Mouse (Mus musculus): ENCODE data around the gene Dnajc22.

Dnajc22 gene

DNA sequence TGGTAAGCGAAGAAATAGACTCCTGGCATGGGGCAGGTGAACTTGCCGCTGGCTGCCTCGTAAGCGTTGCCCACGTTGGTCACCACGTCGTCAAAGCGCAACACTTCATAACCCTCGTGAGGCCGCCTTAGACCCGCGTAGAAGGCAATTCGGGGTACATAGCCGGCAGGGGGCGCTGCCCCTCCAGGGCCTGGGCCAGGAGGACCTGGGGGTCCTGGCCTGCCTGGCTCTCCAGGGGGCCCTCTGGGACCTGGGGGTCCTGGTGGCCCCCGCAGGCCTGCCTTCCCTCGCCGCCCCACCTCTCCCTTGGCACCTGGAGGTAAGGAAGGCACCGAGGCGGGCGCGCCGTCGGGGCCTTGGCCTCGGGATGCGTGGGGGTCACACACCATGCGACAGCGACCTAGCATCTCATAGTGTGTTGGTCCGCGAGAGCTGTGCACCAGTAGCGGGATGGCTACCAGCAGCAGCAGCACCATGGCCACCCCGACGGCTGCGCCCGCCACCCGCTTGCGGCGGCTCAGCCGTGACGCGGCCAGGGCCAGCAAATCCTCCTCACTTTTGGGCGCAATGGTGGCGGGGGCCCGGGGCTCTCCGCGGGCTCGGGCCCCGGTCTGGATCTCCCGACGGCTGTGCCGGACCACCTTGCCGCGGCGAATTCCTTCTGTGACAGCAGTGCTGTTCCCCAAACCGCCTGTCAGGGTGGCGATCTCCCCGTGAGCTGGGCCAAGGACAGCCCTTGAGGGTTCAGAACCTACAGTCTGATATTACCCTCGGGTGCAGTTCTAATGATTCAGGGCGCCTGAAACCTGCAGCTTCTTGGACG is 5.5 kb upstream of the Dnajc22 start, which contains the start of gene C1ql4:
Gene C1ql4, minus strand, starts transcription at position 565 of the 823 bp plus-strand sequence.
- DNase-seq: no peak

DNA sequence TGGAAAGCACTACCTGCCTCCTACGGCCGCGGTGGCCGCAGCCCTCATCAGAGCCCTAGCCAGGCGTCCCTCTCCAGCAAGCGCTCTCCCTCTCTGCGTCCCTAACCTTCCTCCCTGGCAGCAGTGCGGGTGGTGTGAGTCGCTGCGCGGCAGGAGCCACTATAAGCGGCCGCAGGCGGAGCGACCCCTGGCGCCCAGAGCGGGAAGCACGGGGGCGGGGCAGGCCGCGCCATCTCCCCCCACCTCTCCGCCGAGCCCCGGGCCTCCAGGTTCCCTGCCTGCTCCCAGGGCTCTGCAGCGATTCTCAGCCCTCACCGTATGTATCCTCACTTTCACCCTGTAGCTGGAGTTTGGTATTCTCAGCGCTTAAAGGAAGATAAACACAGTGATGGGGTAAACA is 4.7 kb upstream of the Dnajc22 start:
- DNase-seq: peak; percentile 56 to 78

DNA sequence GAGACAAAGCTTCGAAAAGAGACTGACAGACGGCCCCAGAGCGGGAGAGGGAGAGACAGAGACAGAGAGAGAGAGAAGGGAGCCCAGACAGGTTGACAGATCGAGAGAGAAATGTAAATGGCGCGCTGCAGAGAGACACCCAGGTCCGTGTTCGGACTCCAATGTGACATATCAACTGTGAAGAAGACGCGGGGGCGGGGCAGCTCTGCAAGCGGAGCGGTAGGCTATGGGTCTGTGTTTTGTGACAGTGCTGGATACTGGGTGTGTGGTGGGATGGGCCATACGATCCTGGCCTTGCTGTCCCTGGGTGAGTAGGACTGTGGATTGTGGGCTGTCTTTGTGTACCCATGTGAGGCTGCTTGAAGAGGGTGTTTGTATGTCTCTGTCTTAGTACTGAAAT is 3.9 kb upstream of the Dnajc22 start:
- DNase-seq: no peak

DNA sequence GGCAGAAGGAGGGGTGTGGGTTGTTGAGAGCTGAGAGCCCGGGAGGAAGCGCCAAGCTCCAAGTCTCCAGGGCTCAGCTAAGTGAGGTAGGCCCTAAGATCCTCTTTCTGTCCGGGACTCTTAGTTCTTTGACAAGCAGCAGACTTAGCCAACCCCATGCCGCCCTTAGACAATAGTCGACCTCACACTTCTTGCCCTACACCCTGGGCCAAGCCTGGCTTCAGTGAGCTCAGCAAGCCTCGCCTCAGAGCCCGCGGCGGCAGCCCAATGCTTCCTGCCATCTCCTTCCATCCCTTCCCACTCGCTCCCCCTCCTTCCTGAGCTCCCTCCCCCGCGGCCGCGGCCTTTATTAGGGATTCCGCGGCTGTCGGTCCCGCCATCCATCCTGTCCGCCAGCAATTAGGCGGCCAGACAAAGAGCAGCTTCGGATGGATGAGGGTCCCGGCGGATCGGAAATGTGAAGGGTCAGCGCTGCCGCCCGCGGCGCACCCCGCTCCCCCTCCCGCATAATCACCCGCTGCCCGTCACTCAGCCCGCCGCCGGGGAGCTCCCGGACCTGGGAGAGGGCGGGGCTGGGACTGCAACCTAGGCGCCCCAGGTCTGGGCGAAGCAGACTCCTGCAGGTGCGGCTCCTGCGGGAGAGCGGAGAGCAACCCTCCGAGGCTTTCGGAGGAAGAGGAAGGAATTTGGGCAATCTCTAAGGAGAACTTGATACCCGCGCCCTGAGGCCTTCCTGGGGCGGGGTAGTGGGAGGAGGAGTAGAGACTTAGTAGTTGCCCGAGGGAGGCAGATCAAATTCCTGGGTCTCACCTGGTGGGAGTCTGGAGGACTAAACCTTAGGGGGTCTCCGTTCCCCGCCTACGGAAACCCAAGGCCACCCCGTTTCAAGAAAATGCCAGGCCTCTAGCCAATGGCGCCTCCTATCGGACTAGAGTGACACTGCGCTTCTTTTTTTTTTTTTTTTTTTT is 605 bp downstream of the Dnajc22 start:
- DNase-seq: no peak

DNA sequence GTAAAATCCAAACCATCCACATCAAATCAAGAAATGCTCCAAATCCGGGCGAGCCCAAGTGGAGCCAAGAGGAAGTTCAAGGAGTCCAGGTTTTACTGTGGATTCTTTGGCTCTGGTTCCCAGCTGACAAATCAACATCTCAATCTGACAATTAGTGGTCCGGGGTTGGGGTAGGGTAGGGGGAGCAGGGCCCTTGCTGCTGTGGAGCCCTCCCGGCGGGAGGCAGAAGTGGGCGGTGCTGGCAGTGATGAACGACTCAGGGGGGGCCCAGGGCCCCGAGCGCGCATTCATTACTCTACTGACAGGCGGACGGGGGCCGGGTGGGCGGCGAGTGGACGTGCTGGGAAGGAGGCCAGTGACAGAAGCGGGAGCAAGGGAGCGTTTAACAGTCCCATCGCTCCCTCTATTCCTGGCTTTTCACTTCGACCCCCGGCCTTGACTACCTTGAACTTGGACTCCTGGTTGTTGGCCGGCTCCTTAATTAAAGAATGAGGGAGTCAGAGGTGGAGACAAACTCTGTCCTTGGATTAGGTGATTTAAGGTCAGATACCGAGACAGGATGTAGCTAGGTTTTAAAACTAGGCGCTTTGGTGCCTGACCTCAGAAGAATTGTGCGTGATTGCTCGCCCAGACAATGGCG is 1.8 kb downstream of the Dnajc22 start:
- no peak for DNase-seq

DNA sequence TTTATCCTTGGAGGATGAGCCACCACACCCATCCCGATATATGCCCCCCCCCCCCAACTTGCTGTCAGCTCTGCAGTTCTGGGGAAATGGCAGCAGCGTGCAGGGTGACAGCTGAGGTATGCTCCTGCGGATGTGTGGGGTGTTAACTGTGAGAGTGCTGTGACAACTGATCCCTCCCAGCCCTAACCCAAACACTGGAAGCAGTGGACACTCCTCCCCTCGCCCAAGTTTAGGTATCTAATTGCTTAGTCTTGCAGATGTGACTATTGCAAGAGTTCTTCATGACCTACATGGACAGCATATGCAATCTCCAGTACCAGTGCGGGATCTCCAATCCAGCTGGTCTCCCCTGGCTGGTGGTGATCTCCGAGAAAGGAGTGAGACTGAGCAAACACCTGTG is 2.4 kb downstream of the Dnajc22 start:
- DNase-seq: no peak

DNA sequence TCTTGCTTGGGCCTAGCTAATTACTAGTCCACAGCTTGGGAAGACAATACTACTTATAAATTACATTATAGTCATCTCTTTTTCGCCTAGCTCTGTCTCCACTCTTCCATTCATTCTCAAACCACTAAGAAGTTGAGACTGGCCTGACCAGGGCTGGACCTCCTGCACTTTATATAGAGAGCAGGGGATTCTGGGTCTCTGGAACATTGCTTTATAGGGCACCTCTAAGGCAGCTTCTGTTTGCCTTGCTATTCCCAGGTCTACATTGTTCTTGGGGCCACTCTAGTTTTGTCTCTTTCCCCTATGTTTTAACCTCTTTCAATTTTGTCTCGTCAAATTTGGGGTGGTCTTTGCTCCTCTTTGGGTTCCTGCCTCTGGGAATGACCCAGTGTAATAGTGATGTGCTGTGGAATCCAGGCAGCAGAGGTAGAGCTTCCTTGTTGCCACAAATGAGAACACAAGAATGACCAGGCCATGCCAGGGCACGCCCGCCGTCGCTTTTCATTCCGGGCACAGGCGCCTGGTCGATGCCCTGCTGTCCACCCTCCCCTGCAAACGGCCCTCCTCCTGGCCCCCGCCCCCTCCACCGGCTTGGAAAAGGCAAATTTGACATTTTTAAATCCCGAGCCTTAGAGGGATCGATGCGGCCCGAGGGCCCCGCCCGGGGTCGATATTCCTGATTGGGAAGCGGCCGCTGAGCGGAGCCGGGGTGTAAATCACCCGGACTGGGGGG is 3.3 kb downstream of the Dnajc22 start:
- DNase-seq: no peak

DNA sequence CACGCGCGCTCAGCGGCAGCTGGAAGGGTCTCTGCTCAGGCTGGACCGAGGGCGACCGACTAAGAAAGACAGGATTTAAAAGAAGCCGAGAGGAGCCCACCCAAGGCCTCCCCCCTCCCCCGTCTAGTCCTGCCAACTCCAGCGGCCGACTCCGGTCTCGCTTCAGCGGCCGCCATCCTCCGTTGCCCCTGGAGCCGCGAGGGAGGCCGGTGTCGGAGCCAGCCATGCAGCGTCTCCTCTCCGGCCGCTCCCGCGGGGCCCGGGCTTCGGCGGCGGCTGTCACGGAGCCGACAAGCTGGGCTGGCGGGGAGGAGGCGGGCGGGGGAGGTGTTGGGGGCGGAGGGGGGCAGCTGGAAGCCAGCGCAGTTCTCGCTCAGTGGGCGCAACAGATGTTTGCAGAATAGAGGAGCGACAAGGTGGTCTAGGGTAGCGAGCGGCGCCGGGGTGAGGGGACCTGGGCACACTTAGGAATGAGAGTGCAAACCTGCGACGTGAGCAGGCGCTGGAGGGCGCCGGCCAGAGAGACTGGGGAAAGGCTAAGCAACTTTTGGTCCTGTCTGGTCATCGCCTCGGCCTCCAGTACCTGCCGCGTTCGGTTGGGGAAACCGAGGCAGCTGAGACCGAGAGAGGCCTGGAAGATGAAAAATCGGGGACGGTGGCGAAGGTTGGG is 4.0 kb downstream of the Dnajc22 start:
- peak in 1 of 2 experiments; percentile 50 for DNase-seq

DNA sequence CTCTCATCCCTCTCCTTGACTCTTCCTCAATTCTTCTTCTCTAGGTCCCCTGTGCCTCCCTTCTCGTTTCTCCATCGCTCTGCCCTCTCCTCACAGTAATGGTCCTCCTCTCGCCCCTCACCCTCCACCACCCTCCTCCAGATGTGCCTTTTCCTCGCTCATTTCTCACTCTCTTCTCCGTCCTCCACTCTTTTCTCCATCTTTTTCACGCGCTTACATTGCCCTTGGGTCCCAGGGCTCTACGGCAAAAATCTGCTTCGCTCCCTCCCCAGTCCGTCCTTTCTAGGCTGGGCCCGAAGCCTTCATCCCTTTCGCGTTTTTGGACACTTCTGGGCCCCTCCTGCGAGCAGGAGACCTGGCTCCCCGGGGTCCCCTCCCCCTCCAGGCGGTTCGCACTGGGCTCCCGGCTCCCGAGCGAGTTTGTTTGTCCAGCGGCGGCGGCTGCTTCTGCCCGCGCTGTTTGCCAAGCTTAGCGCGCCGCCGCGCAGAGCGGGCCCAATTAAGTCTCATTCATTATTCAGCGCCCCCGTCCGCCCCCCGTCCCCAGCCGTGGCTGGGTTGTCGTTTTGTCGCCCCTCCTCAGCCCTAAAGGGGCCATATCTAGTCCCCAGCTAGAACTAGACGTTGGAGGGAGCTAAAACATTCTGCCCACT is 5.0 kb downstream of the Dnajc22 start:
- peak in 1 of 2 experiments; percentile 47 for DNase-seq

DNA sequence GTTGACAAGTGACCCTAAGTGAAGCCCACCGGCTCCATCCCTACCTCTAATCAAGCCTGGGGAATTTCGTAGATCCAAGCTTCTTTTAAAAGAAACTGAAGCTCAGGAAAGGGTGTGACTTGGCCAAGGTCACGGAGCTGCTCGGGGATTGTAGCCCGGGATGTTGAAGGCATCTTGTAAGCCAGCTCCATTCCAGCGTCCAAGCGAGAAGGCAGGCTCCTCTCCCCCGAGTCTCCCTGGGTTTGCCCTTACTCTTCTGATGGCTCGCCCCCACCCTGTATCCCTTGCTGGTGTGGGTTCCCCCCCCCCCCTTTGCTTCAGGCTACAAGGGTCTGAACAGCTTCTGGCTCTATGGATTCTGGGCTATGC is 5.5 kb downstream of the Dnajc22 start:
- no peak for DNase-seq

DNA sequence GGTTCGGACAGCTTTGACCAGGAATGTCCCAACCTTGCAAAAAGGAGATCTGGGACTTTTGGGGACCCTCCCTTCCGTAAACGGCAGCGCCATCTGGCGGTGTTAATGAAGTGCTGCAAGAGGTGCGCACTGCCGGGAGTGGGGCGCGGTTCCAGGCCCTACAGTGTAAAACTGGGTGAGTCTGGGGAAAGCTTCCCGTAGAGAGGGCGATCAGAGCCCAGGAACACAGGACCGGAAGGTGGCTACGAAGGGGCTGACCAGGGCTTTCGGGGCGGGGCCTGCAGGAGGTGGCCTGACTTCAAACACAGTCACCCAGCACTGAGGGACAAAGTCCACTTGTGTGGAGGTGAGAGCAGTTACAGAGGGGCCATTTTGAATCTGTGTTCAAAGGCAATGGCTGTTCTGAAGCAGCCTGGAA is 6.2 kb downstream of the Dnajc22 start:
- DNase-seq: peak; percentile 91 to 93

DNA sequence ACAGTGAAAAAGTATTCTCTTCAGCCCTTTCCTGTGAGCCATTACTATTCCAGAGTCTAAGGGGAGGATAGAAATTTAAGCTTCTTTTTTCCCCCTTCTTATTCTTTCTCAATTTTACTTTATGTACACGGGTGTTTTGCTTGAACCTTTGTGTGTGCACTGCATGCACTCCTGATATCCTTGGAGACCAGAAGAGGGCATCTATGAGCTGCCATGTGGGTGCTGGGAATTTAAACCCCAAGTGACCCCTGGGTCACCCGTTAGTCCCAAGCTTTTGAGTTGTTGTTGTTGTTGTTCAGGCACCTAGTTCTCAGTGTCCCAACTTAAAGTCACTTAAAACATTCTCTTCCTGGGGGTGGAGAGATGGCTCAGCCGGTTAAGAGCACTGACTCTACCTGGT is 7.0 kb downstream of the Dnajc22 start:
- DNase-seq: no peak

DNA sequence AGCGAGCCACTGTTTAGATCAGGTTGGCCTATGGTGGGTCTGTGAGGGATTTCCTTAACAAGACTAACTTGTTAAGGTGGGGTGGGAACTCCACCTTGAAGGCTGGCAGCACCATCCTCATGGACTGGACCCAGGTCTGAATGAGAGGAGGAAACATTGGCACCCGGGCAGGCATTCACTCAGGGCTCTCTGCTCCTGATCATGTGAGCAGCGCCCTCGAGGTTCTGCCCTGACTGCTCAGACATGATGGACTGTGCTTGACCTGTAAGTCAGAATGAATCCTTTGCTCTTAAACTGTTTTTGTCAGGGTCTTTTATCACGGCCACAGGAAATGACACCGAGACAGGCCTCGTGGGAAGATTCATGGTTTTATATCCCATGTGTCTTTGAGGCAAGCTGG is 12.3 kb downstream of the Dnajc22 start:
- DNase-seq: no peak

DNA sequence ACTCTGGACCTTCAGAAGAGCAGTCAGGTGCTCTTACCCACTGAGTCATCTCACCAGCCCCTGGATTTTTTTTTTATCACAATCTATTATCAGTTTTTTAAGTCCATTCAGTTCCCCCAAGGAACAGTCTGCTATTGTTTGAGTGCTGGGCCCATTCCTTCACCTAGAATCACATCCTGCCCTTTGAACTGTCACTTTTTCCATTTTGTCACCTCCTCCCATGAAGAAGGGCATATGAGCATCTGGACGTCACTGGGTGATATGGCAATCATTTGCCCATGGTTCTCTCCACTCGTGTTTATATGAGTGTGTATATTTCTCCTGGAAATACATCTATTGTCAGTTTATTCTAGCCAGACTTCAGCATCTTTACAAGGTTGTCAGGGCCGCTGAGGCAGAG is 14.9 kb downstream of the Dnajc22 start:
- DNase-seq: no peak

DNA sequence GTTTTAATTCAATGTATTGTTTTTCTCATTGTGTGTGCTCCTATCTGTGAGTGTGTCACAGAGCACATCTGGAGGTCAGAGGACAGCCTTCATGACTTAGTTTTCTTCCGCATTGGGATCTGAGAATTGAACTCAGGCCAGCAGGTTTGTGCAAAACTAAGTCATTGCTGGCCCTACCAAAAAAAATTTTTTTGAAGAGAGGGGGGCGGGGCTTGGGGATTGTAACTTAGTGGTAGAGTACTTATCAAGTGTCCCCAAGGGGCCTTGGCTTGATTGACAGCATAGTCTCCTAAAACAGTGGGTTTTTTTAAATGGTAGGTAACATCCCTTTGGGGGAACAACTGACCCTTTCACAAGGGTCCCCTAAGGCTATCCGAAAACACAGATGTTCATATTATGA is 18.2 kb downstream of the Dnajc22 start:
- no peak for DNase-seq

DNA sequence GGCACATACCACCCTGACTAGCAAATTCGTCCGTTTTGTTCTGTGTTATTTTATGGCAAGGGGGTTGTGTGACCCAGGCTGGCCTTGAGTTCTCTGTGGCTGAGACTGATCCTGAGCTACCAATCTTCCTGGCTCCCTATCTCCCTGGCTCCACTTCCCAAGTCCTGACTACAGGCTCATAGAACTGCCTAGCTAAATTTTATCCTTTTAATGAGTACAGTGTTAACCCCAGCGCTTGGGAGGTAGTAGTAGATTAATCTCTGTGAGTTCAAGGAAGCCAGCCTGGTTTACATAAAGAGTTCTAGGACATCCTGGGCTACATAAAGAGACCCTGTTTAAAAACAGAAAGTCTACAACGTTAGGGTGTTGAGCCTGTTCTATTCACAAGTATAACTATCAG is 18.8 kb downstream of the Dnajc22 start:
- DNase-seq: no peak

DNA sequence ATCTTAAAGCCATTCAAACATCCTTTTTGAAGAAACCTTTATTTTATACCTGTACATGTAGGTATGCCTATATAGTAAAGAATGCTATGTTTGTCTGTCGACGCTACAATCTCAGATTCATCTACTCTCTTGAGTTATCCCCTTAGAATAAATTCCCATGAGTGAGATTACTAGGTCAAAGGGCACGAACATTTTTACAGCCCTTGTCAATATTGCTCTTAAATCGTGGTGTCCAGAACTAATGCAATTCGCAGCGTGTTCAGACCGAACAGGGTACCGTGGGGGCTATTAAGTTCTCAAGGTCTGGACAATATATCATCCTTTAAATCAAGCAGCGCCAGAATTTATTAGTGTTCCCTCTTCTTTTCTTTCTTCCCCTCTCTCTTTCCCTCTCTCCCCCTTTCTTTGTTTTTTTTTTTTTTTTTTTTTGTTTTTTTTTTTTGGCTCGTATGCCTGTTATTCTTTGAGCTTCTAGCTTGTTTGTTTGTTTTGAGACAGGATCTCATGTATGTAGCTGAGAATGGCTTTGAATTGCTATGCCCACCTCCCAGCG is 19.9 kb downstream of the Dnajc22 start:
- no peak for DNase-seq

DNA sequence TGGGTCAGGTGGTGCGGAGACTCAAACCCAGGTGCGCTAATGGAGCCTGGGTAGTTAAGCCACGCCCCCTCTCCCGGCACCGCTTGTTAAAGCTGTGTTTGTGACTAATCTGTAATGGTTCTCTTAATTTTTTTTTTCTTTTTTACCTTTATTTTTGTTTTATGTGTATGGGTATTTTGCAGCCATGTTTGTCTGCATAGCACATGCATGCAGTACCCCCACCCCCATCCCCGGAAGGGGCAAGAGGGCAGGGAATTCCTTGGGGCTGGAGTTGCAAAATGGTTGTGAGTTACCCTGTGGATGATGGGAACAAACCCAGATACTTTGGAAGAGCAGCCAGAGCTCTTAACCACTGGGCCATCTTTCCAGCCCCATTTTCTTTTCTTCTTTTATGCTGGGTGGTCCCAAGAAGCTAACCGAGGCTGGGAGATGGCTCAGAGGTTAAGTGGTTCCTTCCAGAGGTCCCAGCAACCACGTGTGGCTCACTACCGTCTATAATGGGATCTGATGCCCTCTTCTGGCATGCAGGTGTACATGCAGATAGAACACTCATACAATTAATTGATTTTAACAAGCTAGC is 20.5 kb downstream of the Dnajc22 start:
- DNase-seq: no peak

DNA sequence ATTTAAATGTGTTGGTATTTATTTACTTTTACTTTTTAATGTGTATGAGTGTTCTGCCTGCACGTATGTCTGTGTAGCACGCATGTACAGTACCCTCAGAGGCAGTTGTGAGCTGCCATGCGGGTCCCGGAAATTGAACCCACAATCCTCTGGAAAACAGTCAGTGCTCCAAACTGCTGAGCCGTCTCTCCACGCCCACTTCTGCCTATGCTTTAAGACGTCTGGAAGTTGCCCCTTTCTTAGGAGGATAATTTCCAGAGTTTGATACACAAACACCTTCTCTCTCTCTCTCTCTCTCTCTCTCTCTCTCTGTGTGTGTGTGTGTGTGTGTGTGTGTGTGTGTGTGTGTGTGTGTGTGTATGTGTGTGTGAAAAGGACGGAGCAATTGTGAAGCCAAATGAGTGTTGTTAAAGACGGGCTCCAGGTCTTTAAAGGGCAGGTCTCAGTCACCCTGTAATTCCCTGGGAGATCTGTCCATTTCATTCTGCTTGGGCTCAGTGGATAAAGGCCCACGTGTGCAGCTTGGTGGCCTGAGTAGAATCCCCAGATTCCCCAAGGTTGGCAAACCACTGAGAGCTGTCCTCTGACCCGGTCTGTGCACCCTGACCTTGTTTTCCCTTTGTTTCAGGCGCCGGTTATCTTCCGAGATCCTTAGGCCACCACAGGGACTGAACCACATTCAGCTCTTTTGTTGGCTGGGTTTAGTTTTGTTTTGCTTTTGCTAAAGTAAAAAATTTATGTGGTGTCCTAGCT is 21.5 kb downstream of the Dnajc22 start:
- no peak for DNase-seq

DNA sequence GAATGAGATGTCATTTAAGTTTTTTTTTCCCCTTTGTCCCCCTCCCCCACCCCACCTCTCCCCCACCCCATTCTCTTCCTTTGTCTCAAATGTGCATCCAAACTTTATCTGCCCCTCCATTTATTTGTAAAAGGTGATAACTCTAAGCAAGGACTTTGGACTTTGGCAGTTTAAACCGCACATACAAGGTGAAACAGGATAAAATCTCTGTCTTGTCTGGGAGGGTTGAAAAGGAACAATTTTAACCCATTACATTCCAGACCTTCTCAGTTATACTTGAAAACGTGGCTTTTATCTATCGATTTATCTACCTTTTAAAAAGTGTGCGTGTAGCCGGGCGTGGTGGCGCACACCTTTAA is 22.1 kb downstream of the Dnajc22 start:
- no peak for DNase-seq
